Mouse (Mus musculus): ENCODE data around the gene Gm14147. TPM values are rescaled to one million over a fixed set of nuclear protein-coding genes. Genes with fewer than 3 reads are reported as not detected.
"Not testable (repeated sequence)": the region's sequence is repeated elsewhere in the genome, so short reads cannot be mapped to it uniquely, and the experiment has no call there.

The Gm14147 gene
- total RNA-seq (2017): not detected in 3 replicates

DNA sequence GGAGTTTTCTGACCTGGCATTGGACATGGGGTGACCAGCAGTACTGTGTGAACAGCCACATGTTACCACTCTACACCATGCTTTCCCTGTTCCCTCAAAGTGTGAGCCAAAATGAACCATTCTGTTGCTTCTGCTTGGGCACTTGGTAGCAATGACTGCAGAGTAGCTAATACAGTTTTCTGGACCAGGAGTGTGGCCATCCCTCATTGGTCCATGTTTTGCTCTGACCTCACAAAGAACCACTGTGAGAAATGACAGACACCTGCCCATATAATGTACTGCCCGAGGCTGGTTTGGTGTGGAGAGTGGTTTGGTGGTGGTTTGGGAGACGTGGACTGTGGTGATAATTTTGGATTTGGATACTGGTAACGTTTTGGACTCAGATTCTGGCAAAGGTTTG, at the start of gene Gm14147:
Gene Gm14147 (plus strand): TSS at position 301 of the 400 bp plus-strand sequence.
- not testable (repeated sequence) for ATAC-seq (replicated peaks; ENCODE audit: insufficient number of reproducible peaks, low FRiP score, low TSS enrichment, poor library complexity, severe bottlenecking)

- ATAC-seq (replicated peaks; ENCODE audit: insufficient number of reproducible peaks, low FRiP score, low TSS enrichment, poor library complexity, severe bottlenecking): no peak
Observed at GRCm38 (mm10) chr2:151056637-151057036, 41.4 kb upstream of the Gm14147 start.

DNA sequence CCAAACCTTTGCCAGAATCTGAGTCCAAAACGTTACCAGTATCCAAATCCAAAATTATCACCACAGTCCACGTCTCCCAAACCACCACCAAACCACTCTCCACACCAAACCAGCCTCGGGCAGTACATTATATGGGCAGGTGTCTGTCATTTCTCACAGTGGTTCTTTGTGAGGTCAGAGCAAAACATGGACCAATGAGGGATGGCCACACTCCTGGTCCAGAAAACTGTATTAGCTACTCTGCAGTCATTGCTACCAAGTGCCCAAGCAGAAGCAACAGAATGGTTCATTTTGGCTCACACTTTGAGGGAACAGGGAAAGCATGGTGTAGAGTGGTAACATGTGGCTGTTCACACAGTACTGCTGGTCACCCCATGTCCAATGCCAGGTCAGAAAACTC, 5.8 kb upstream of the Gm14147 start, which contains the start of gene Gm14151:
Gene Gm14151 (minus strand): TSS at position 101 of the 400 bp plus-strand sequence.
- not testable (repeated sequence) for ATAC-seq (replicated peaks; ENCODE audit: insufficient number of reproducible peaks, low FRiP score, low TSS enrichment, poor library complexity, severe bottlenecking)

Other genes starting within 250 kb of the Gm14147 start
- gene Abhd12, start 193.5 kb upstream of the Gm14147 start, total RNA-seq (2017): 237 to 505 TPM (median 368 TPM) in 3 replicates
- 10.4 to 13.1 TPM (median 13.0 TPM) in 3 replicates for gene Gins1, start 192.8 kb upstream of the Gm14147 start, total RNA-seq (2017)
- gene Ninl, start 58.9 kb upstream of the Gm14147 start, total RNA-seq (2017): 0.39 TPM in 1 of 3 replicates, not detected in the others
- gene Nanp, start 58.8 kb upstream of the Gm14147 start, total RNA-seq (2017): 8.2 to 14.5 TPM (median 12.2 TPM) in 3 replicates
- 0.67 to 0.75 TPM in 2 of 3 replicates, not detected in the other for gene Gm14151, start 5.9 kb upstream of the Gm14147 start, total RNA-seq (2017)

All from monocyte, adult 5-6 weeks (primary cell).